In the genomic region with DNA sequence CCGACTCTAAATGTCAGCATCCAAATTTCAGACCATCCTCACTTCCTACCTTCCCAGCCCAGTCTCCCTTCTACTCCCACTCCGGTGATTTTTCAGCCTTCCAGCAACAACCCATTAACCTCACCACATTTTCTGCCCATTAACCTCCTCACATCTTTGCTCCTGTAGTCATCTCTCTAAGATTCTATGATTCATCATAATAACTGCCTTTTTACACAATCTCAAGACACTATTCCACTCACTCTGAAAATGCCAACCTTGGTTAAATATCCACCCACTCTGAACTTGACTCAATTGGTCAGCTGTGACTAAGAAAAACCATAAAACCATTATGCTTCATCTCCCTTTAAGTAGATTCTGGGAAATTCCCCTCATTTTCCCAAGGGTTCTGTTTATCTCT, we compare ENCODE assay signal across 18 mouse cellular contexts.
"Had no signal": no experiment of that assay in that cellular context is flagged by ENCODE, and none has a peak within 500 bp of the region (broad histone marks: within the 10 kb centered on the region; RNA-seq: fewer than 3 reads in every experiment).

No protein-coding gene starts in this region.

- H3K27me3 ChIP-seq: limb, embryonic 13.5 days; liver, embryonic 13.5 days; neural tube, embryonic 12.5 days; neural tube, embryonic 15.5 days; stomach, embryonic 15.5 days had no signal

- DNase-seq: kidney, adult 8-10 months; kidney, postnatal 14 days; layer of hippocampus, adult 9-11 months; liver, embryonic 13.5 days; lung, adult 2 months; lung, postnatal 14 days; lung, postnatal 4 days; midbrain, embryonic 14.5 days; right cerebral cortex, adult 18-20 months; right cerebral cortex, postnatal 14 days; spleen, adult 18-20 months; thymus, postnatal 36 days had no signal

- H3K4me3 ChIP-seq: layer of hippocampus, adult 2 months; limb, embryonic 10.5 days; limb, embryonic 13.5 days; liver, embryonic 13.5 days; neural tube, embryonic 12.5 days; neural tube, embryonic 15.5 days; stomach, embryonic 15.5 days had no signal

- H3K36me3 ChIP-seq: limb, embryonic 10.5 days; limb, embryonic 13.5 days; liver, embryonic 13.5 days; neural tube, embryonic 12.5 days; neural tube, embryonic 15.5 days; stomach, embryonic 15.5 days had no signal
